Mouse (Mus musculus) CH12.LX (cell line): ENCODE measurements at regions not wholly inside any gene's neighbourhood (a gene's known extent, or its start where the extent isn't known, plus 50 kb on each side); places are given as distances from the start of the nearest gene placed in this dataset.

Experiments used
- DNase-seq: peaks from one replicate; pipeline ENCODE4 v3.0.0-alpha.2; 2013; ENCODE audit errors: extremely low read depth
- H3K27ac ChIP-seq: 2 replicates; pipeline ENCODE4 v1.5.1; 2012; ENCODE audit warnings: low read depth, mild to moderate bottlenecking, control low read depth, moderate library complexity; ENCODE audit not compliant: insufficient read depth
- H3K27me3 ChIP-seq: replicated peaks from 2 replicates; pipeline ENCODE3; 2012; ENCODE audit warnings: inconsistent platforms
- H3K36me3 ChIP-seq, 2 experiments: replicated peaks in 1 of 2; 2 replicates each; pipeline versions ENCODE3 to v1.6.1; 2012; ENCODE audit warnings: inconsistent platforms in 1 of 2, low read length in 1 of 2, mild to moderate bottlenecking in 1 of 2, mixed read lengths in 1 of 2, moderate library complexity in 1 of 2; ENCODE audit not compliant: control insufficient read depth in 1 of 2, insufficient read depth in 1 of 2
- H3K4me1 ChIP-seq, 2 experiments: 2 replicates each; pipeline ENCODE4 v1.6.1; 2012; ENCODE audit warnings: inconsistent platforms in 1 of 2, moderate library complexity in 1 of 2; ENCODE audit not compliant: insufficient read depth in 2 of 2, control insufficient read depth in 1 of 2
- H3K4me2 ChIP-seq: 2 replicates; pipeline ENCODE4 v1.6.1; 2012; ENCODE audit warnings: low read depth, mild to moderate bottlenecking, control low read depth; ENCODE audit not compliant: poor library complexity, insufficient read depth, severe bottlenecking
- H3K4me3 ChIP-seq, 3 experiments: fragments of 150-350 bp in 1 of 3; sonication (generic) in 1 of 3; replicated peaks in 1 of 3; 2 replicates each; pipeline versions ENCODE3 to v1.5.1; 2011 to 2012; ENCODE audit warnings: low read depth in 2 of 3, low read length in 2 of 3, mild to moderate bottlenecking in 2 of 3, moderate library complexity in 2 of 3, control low read depth in 1 of 3, improper control_type of control experiment in 1 of 3, inconsistent platforms in 1 of 3, mixed read lengths in 1 of 3; ENCODE audit not compliant: poor library complexity in 1 of 3
- H3K79me2 ChIP-seq: replicated peaks from 2 replicates; pipeline ENCODE4 v1.6.1; 2012; ENCODE audit warnings: mild to moderate bottlenecking, moderate library complexity; ENCODE audit not compliant: control insufficient read depth, poor library complexity, insufficient read depth, severe bottlenecking; ENCODE audit errors: extremely low read depth
- H3K9ac ChIP-seq: 2 replicates; pipeline ENCODE4 v1.6.1; 2012; ENCODE audit warnings: low read depth, mild to moderate bottlenecking, control low read depth, moderate library complexity; ENCODE audit not compliant: insufficient read depth
- H3K9me3 ChIP-seq: replicated peaks from 2 replicates; pipeline ENCODE3; 2012; ENCODE audit warnings: low read length, inconsistent platforms, mixed read lengths
- BHLHE40 ChIP-seq: IDR thresholded peaks from 2 replicates; pipeline ENCODE4 v1.6.1; 2011; ENCODE audit warnings: mild to moderate bottlenecking, low read depth, low read length, improper control_type of control experiment
- CHD1 ChIP-seq: IDR thresholded peaks from 2 replicates; pipeline ENCODE4 v1.6.1; 2012; ENCODE audit warnings: low read depth, low read length, improper control_type of control experiment, inconsistent platforms
- CTCF ChIP-seq, 2 experiments: IDR thresholded peaks in 1 of 2; conservative IDR thresholded peaks in 1 of 2; 2 replicates each; pipeline ENCODE4 v1.5.1; 2011 to 2012; ENCODE audit warnings: low read depth in 2 of 2, low read length in 2 of 2, improper control_type of control experiment in 1 of 2, inconsistent platforms in 1 of 2, mild to moderate bottlenecking in 1 of 2, moderate library complexity in 1 of 2
- E2F4 ChIP-seq: IDR thresholded peaks from 2 replicates; pipeline ENCODE4 v1.6.1; 2011; ENCODE audit warnings: low read depth, low read length, improper control_type of control experiment; ENCODE audit not compliant: insufficient replicate concordance
- ELF1 ChIP-seq: IDR thresholded peaks from 2 replicates; pipeline ENCODE4 v1.6.1; 2014; ENCODE audit warnings: low read depth, mild to moderate bottlenecking, inconsistent platforms, low read length, improper control_type of control experiment
- EP300 ChIP-seq: IDR thresholded peaks from 2 replicates; pipeline ENCODE4 v1.6.1; 2011; ENCODE audit warnings: low read length, improper control_type of control experiment
- GABPA ChIP-seq: IDR thresholded peaks from 2 replicates; pipeline ENCODE4 v1.6.1; 2012; ENCODE audit warnings: low read depth, low read length, improper control_type of control experiment, inconsistent platforms; ENCODE audit not compliant: insufficient replicate concordance
- KAT2A ChIP-seq: IDR thresholded peaks from 2 replicates; pipeline ENCODE4 v1.6.1; 2012; ENCODE audit warnings: low read length, improper control_type of control experiment, inconsistent platforms; ENCODE audit not compliant: insufficient replicate concordance
- MAX ChIP-seq: IDR thresholded peaks from 2 replicates; pipeline ENCODE4 v1.6.1; 2011; ENCODE audit warnings: low read length, improper control_type of control experiment
- MAZ ChIP-seq: IDR thresholded peaks from 2 replicates; pipeline ENCODE4 v1.6.1; 2012; ENCODE audit warnings: low read depth, mild to moderate bottlenecking, inconsistent platforms, low read length, improper control_type of control experiment, moderate library complexity
- MEF2A ChIP-seq: IDR thresholded peaks from 2 replicates; pipeline ENCODE4 v1.6.1; 2014; ENCODE audit warnings: low read depth, mild to moderate bottlenecking, inconsistent platforms, low read length, improper control_type of control experiment, borderline replicate concordance
- NRF1 ChIP-seq: IDR thresholded peaks from 2 replicates; pipeline ENCODE4 v1.6.1; 2014; ENCODE audit warnings: low read depth, mild to moderate bottlenecking, inconsistent platforms, low read length, improper control_type of control experiment, moderate library complexity
- POLR2A ChIP-seq: IDR thresholded peaks from 2 replicates; pipeline ENCODE4 v1.6.1; 2011; ENCODE audit warnings: low read depth, mild to moderate bottlenecking, improper control_type of control experiment, low read length
- POLR2AphosphoS2 ChIP-seq: IDR thresholded peaks from 2 replicates; pipeline ENCODE4 v1.6.1; 2011; ENCODE audit warnings: low read depth, low read length, improper control_type of control experiment
- RAD21 ChIP-seq: IDR thresholded peaks from 2 replicates; pipeline ENCODE4 v1.6.1; 2011; ENCODE audit warnings: low read depth, mild to moderate bottlenecking, low read length, improper control_type of control experiment, moderate library complexity
- SIN3A ChIP-seq: IDR thresholded peaks from 2 replicates; pipeline ENCODE4 v1.6.1; 2012; ENCODE audit warnings: low read length, improper control_type of control experiment, inconsistent platforms
- USF1 ChIP-seq: IDR thresholded peaks from 2 replicates; pipeline ENCODE4 v1.6.1; 2014; ENCODE audit warnings: low read depth, mild to moderate bottlenecking, inconsistent platforms, low read length, improper control_type of control experiment
- USF2 ChIP-seq: conservative IDR thresholded peaks from 2 replicates; pipeline ENCODE4 v1.6.1; 2011; ENCODE audit warnings: low read depth, low read length, improper control_type of control experiment
- ZC3H11A ChIP-seq: IDR thresholded peaks from 2 replicates; pipeline ENCODE4 v1.6.1; 2012; ENCODE audit warnings: low read depth, mild to moderate bottlenecking, inconsistent platforms, low read length, improper control_type of control experiment
- ZMIZ1 ChIP-seq: IDR thresholded peaks from 2 replicates; pipeline ENCODE4 v1.6.1; 2012; ENCODE audit warnings: low read depth, mild to moderate bottlenecking, inconsistent platforms, low read length, improper control_type of control experiment
- dilution Hi-C: fragments of 300-500 bp; cut with MboI; formaldehyde crosslinking; loops from 2 replicates; pipeline ENCODE4 v1.14.3; 2020; ENCODE audit warnings: low sequenced_read_pairs; ENCODE audit not compliant: extremely low pct_unique_long_range_greater_than_20kb, extremely low pct_ligation_motif_present
- in situ Hi-C: fragments of 300-500 bp; cut with MboI; formaldehyde crosslinking; loops from 3 replicates; pipeline ENCODE4 v1.14.3; 2019; ENCODE audit warnings: low sequenced_read_pairs, low pct_ligation_motif_present, low pct_unique_long_range_greater_than_20kb, mixed read lengths

DNA sequence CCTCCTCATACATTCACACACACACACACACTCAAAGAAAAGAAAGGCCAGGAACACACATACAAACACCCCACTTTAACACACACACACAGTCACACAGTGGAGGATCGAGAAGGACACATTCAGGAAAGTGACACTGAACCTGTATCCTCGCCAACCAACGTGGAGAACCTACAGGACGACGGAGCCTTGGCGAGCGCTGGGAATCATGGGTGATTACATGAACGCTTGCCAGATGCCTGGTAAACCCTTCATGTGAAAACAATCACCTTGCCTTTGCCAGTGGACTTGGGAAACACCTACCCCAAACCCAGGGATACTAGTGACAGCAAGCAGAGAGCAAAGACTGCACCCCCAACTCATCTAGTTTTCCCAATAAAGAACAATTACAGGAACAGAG, 117.2 kb upstream of the Gsc start:
- no peak overlapping the region for H3K27ac ChIP-seq
- no peaks in the 10 kb centered on the region for H3K9me3 ChIP-seq
- dilution Hi-C loops, result no loop called here
- no peaks in the 10 kb centered on the region for H3K36me3 ChIP-seq
- TF ChIP-seq RAD21 (no peak), NRF1 (no peak), CTCF (conservative IDR thresholded peaks at IDR 0.05 in 1 of 2, IDR thresholded peaks at IDR 0.05 in 1 of 2; ENCODE audit: low read depth in 2 of 2, low read length in 2 of 2) (no peak), CHD1 (no peak), USF1 (no peak)
- TF ChIP-seq, all 38 proteins: peak for 0
- no peak for DNase-seq
- in situ Hi-C loops, result no loop called here
- Histone ChIP-seq H3K27me3 (peaks cover 88% of the 10 kb centered on the region), H3K9ac (no peak overlapping the region), H3K4me3 (no peak overlapping the region), H3K4me2 (no peak overlapping the region), H3K4me1 (no peaks in the 10 kb centered on the region), H3K79me2 (no peaks in the 10 kb centered on the region)

DNA sequence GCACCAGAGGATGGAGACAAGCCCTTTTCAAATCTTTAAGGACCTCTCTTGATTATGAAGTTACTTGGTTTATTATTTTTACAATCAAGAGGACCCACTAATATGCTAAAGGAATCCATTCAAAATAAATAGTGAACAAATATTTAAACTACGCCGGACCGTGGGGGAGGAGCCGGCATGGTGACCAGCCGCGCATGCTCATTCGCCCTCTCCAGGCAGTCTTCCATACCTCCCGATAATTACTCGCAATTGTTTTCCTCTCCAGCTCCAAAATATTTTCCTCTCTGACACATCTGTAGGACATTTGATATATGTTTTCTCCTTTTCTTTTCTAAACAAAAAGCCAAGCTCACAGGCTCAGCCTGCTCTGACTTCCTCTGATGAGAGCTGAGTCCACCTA, 111.3 kb upstream of the Gsc start:
- in situ Hi-C loops, result no loop called here
- dilution Hi-C loops, result no loop called here
- no peak overlapping the region for H3K4me3 ChIP-seq
- TF ChIP-seq MEF2A, result no peak
- TF ChIP-seq POLR2A, result no peak
- TF ChIP-seq USF1, result no peak
- TF ChIP-seq ZC3H11A, result no peak
- no peak for DNase-seq
- H3K9me3 ChIP-seq, result no peaks in the 10 kb centered on the region
- H3K27ac ChIP-seq, result no peak overlapping the region
- no peaks in the 10 kb centered on the region for H3K79me2 ChIP-seq
- no peaks in the 10 kb centered on the region for H3K36me3 ChIP-seq
- H3K9ac ChIP-seq, result no peak overlapping the region
- no peaks in the 10 kb centered on the region for H3K4me1 ChIP-seq
- H3K27me3 ChIP-seq, result peaks cover 85% of the 10 kb centered on the region
- no peak overlapping the region for H3K4me2 ChIP-seq

DNA sequence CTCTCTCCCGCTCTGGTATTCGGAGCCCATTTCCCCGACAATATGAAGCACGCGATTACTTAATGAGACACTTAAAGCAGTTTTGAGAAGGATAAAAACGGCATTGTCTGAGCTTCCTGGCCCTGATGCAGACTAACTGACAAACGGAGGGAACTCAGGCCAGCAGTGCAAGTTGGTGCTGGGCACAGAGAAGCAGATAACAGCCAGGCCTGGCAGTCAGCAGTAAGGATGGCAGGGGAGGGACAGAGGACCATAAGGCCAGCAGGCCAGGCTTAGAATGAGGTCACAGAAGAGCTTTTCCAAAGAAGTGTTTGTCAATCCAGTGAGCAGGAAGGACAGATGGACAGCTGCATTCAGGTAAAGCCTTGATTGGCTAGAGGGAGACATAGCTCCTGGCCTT, 107.7 kb upstream of the Gsc start:
- Histone ChIP-seq H3K9me3 (no peaks in the 10 kb centered on the region), H3K27me3 (peaks cover 86% of the 10 kb centered on the region), H3K27ac (no peak overlapping the region), H3K4me1 (no peaks in the 10 kb centered on the region), H3K4me3 (no peak overlapping the region), H3K4me2 (no peak overlapping the region), H3K36me3 (no peaks in the 10 kb centered on the region), H3K79me2 (no peaks in the 10 kb centered on the region), H3K9ac (no peak overlapping the region)
- TF ChIP-seq BHLHE40 (no peak), ZMIZ1 (no peak), ELF1 (no peak), USF2 (no peak), KAT2A (no peak), CTCF (conservative IDR thresholded peaks at IDR 0.05 in 1 of 2, IDR thresholded peaks at IDR 0.05 in 1 of 2; ENCODE audit: low read depth in 2 of 2, low read length in 2 of 2) (no peak), E2F4 (no peak), POLR2AphosphoS2 (no peak), RAD21 (no peak), MAX (no peak), EP300 (no peak), MAZ (no peak), GABPA (no peak), SIN3A (no peak)
- no peak for DNase-seq
- in situ Hi-C loops, result no loop called here
- dilution Hi-C loops, result no loop called here
